In the genomic region with DNA sequence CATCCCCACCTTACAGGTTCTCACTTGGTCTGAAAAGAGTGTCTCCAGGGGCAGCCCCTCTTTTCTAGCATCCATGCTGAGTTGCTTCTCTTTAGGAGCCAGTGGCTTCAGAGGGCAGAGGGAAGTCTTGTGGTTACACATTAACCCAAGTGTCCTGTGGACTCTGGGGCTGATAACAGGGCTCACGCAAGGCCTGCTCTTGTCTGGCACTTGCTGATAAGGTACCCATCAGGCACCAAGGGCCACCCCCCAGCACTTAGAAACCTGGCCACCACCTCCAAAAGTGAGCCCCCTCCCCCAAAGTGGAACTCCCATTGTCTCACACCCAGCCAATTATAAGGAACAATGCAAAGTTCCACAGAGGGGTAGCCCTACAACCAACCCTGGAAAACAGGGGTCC, we compare ENCODE assay signal across 10 mouse cellular contexts. TPM values are rescaled to one million over a fixed set of nuclear protein-coding genes. Genes with fewer than 3 reads are reported as not detected.
DNase-seq lines count a peak whose midpoint lies in the region; ATAC-seq and TF ChIP-seq lines count a peak whose summit lies in the region.
"Had no signal": no experiment of that assay in that cellular context is flagged by ENCODE, and none has a peak within 500 bp of the region (broad histone marks: within the 10 kb centered on the region; RNA-seq: fewer than 3 reads in every experiment).

No protein-coding gene starts in this region.

- DNase-seq in hindbrain, embryonic 10.5 days (ENCODE audit: low spot score) = no peak
- no peak for DNase-seq in hindbrain, postnatal 0 days (ENCODE audit: low spot score)
- peak; percentile 49 to 70 for DNase-seq in kidney, postnatal 36 days
- DNase-seq in spleen, postnatal 36 days (ENCODE audit: low spot score in 2 of 2) = peak; percentile 52 to 73
- no peak for DNase-seq in gastrocnemius, postnatal 36 days
- no peak for DNase-seq in adrenal gland, adult 8-10 months
- DNase-seq: heart, adult 2 months had no signal

- no peak overlapping the region for H3K9ac ChIP-seq in hindbrain, postnatal 0 days (replicated peaks; ENCODE audit: low read length)
- H3K9ac ChIP-seq in midbrain, embryonic 15.5 days = no peak overlapping the region

- intact Hi-C loops in gastrocnemius, postnatal 36 days (cut with DNase I) = no loop called here

- no peak overlapping the region for H3K27ac ChIP-seq in hindbrain, embryonic 10.5 days
- H3K27ac ChIP-seq in hindbrain, postnatal 0 days = no peak overlapping the region
- H3K27ac ChIP-seq in midbrain, embryonic 15.5 days = no peak overlapping the region
- H3K27ac ChIP-seq: heart, adult 2 months had no signal

- TF ChIP-seq CTCF in hindbrain, postnatal 0 days (IDR thresholded peaks at IDR 0.05; ENCODE audit: low read depth) = no peak

- ATAC-seq in hindbrain, postnatal 0 days = no peak
- ATAC-seq in erythroid progenitor cell, adult 5-6 weeks (replicated peaks; ENCODE audit: low FRiP score, poor library complexity, severe bottlenecking) = peak; percentile 91
- no peak for ATAC-seq in midbrain, embryonic 15.5 days (replicated peaks)
- ATAC-seq: CD4-positive, CD25-positive, alpha-beta regulatory T cell, adult 4 months had no signal

- H3K4me1 ChIP-seq in hindbrain, embryonic 10.5 days (replicated peaks) = no peaks in the 10 kb centered on the region
- no peaks in the 10 kb centered on the region for H3K4me1 ChIP-seq in hindbrain, postnatal 0 days (ENCODE audit: insufficient read depth, low read length)
- H3K4me1 ChIP-seq in midbrain, embryonic 15.5 days = no peaks in the 10 kb centered on the region

- H3K27me3 ChIP-seq in hindbrain, embryonic 10.5 days (ENCODE audit: insufficient read depth, poor library complexity, severe bottlenecking) = no peaks in the 10 kb centered on the region
- no peaks in the 10 kb centered on the region for H3K27me3 ChIP-seq in hindbrain, postnatal 0 days (ENCODE audit: insufficient read depth, low read length)
- no peaks in the 10 kb centered on the region for H3K27me3 ChIP-seq in midbrain, embryonic 15.5 days (replicated peaks)

- H3K36me3 ChIP-seq in hindbrain, embryonic 10.5 days = peaks cover 72% of the 10 kb centered on the region
- peaks cover 38% of the 10 kb centered on the region for H3K36me3 ChIP-seq in hindbrain, postnatal 0 days (ENCODE audit: insufficient read depth, low read length)
- peaks cover 28% of the 10 kb centered on the region for H3K36me3 ChIP-seq in midbrain, embryonic 15.5 days (replicated peaks)

- 89% methylated on average over 1 of the region's 1 CpGs for WGBS in hindbrain, embryonic 10.5 days
- WGBS in hindbrain, postnatal 0 days = 84% methylated on average over 1 of the region's 1 CpGs
- WGBS in midbrain, embryonic 15.5 days = 96% methylated on average over 1 of the region's 1 CpGs

- H3K4me2 ChIP-seq in hindbrain, postnatal 0 days (ENCODE audit: low read depth, low read length) = no peak overlapping the region
- no peak overlapping the region for H3K4me2 ChIP-seq in midbrain, embryonic 15.5 days

- peak overlapping the region; percentile 2; the same call in 1 of the 2 replicates for H3K4me3 ChIP-seq in hindbrain, embryonic 10.5 days
- H3K4me3 ChIP-seq in hindbrain, postnatal 0 days (ENCODE audit: low read length) = no peak overlapping the region
- H3K4me3 ChIP-seq in midbrain, embryonic 15.5 days = no peak overlapping the region
- H3K4me3 ChIP-seq: heart, adult 2 months had no signal

- H3K9me3 ChIP-seq in hindbrain, embryonic 10.5 days = no peaks in the 10 kb centered on the region
- no peaks in the 10 kb centered on the region for H3K9me3 ChIP-seq in hindbrain, postnatal 0 days (ENCODE audit: low read length)
- no peaks in the 10 kb centered on the region for H3K9me3 ChIP-seq in midbrain, embryonic 15.5 days

RNA-seq across cellular contexts. Expression of gene Tmem86b, which starts 1.0 kb away (rescaled TPM):
- 2.1 and 2.2 TPM in 2 replicates for polyA plus RNA-seq in hindbrain, embryonic 10.5 days (2016; fragmentation: Nextera tagmentation; extraction: Ambion mirVana)
- 14.2 and 17.4 TPM in 2 replicates for total RNA-seq in hindbrain, postnatal 0 days (2014; rRNA removed)
- 1.1 and 1.5 TPM in 2 replicates for polyA plus RNA-seq in hindbrain, postnatal 0 days (2015; fragmentation: Nextera tagmentation; extraction: Ambion mirVana)
- 72.1 and 91.0 TPM in 2 replicates for total RNA-seq in erythroid progenitor cell, adult 5-6 weeks (2015; ENCODE audit: low replicate concordance)
- 37.6 and 45.8 TPM in 2 replicates for total RNA-seq in erythroid progenitor cell, adult 5-6 weeks (2017; ENCODE audit: low replicate concordance)
- total RNA-seq in gastrocnemius, postnatal 36 days (2021) = 1 to 10 TPM; 2.5 to 3.2 TPM
- polyA plus RNA-seq in midbrain, embryonic 15.5 days (2015; fragmentation: Nextera tagmentation; extraction: Ambion mirVana) = 3.8 and 4.2 TPM in 2 replicates
- 10 to 100 TPM in 2 of 4 experiments, 1 to 10 TPM in 2; 6.6 to 14.2 (median 9.5) TPM for total RNA-seq in adrenal gland, adult 8-10 months (2022)

RNA-seq across cellular contexts. Expression of gene Ptprh, which starts 26.4 kb away (rescaled TPM):
- not detected in 2 replicates for polyA plus RNA-seq in hindbrain, embryonic 10.5 days (2016; fragmentation: Nextera tagmentation; extraction: Ambion mirVana)
- total RNA-seq in hindbrain, postnatal 0 days (2014; rRNA removed) = 0.54 and 0.99 TPM in 2 replicates
- 0.52 and 0.74 TPM in 2 replicates for polyA plus RNA-seq in hindbrain, postnatal 0 days (2015; fragmentation: Nextera tagmentation; extraction: Ambion mirVana)
- total RNA-seq in erythroid progenitor cell, adult 5-6 weeks (2015; ENCODE audit: low replicate concordance) = not detected in 2 replicates
- not detected in 2 replicates for total RNA-seq in erythroid progenitor cell, adult 5-6 weeks (2017; ENCODE audit: low replicate concordance)
- not detected for total RNA-seq in gastrocnemius, postnatal 36 days (2021)
- 0.75 and 1.3 TPM in 2 replicates for polyA plus RNA-seq in midbrain, embryonic 15.5 days (2015; fragmentation: Nextera tagmentation; extraction: Ambion mirVana)
- not detected for total RNA-seq in adrenal gland, adult 8-10 months (2022)
- total RNA-seq: heart, adult 2 months had no signal
- polyA plus RNA-seq: CD4-positive, CD25-positive, alpha-beta regulatory T cell, adult 4 months had no signal

RNA-seq across cellular contexts. Expression of gene Ppp6r1, which starts 28.6 kb away (rescaled TPM):
- polyA plus RNA-seq in hindbrain, embryonic 10.5 days (2016; fragmentation: Nextera tagmentation; extraction: Ambion mirVana) = 9.4 and 11.5 TPM in 2 replicates
- 136 and 142 TPM in 2 replicates for total RNA-seq in hindbrain, postnatal 0 days (2014; rRNA removed)
- 9.4 and 10.3 TPM in 2 replicates for polyA plus RNA-seq in hindbrain, postnatal 0 days (2015; fragmentation: Nextera tagmentation; extraction: Ambion mirVana)
- total RNA-seq in erythroid progenitor cell, adult 5-6 weeks (2015; ENCODE audit: low replicate concordance) = 62.0 and 84.3 TPM in 2 replicates
- total RNA-seq in erythroid progenitor cell, adult 5-6 weeks (2017; ENCODE audit: low replicate concordance) = 73.6 and 85.1 TPM in 2 replicates
- 10 to 100 TPM; 40.2 to 42.4 TPM for total RNA-seq in gastrocnemius, postnatal 36 days (2021)
- 10.5 TPM in 2 replicates for polyA plus RNA-seq in midbrain, embryonic 15.5 days (2015; fragmentation: Nextera tagmentation; extraction: Ambion mirVana)
- total RNA-seq in adrenal gland, adult 8-10 months (2022) = 100 to 1,000 TPM in 1 of 4 experiments, 10 to 100 TPM in 3; 97.9 to 103 (median 98.5) TPM

RNA-seq across cellular contexts. Expression of gene Hspbp1, which starts 54.7 kb away (rescaled TPM):
- 131 and 139 TPM in 2 replicates for polyA plus RNA-seq in hindbrain, embryonic 10.5 days (2016; fragmentation: Nextera tagmentation; extraction: Ambion mirVana)
- total RNA-seq in hindbrain, postnatal 0 days (2014; rRNA removed) = 259 and 288 TPM in 2 replicates
- polyA plus RNA-seq in hindbrain, postnatal 0 days (2015; fragmentation: Nextera tagmentation; extraction: Ambion mirVana) = 172 and 174 TPM in 2 replicates
- total RNA-seq in erythroid progenitor cell, adult 5-6 weeks (2015; ENCODE audit: low replicate concordance) = 4.0 and 32.3 TPM in 2 replicates
- 2.8 and 3.2 TPM in 2 replicates for total RNA-seq in erythroid progenitor cell, adult 5-6 weeks (2017; ENCODE audit: low replicate concordance)
- total RNA-seq in gastrocnemius, postnatal 36 days (2021) = 10 to 100 TPM; 22.4 to 24.9 TPM
- 165 TPM in 2 replicates for polyA plus RNA-seq in midbrain, embryonic 15.5 days (2015; fragmentation: Nextera tagmentation; extraction: Ambion mirVana)
- 10 to 100 TPM; 43.1 to 66.5 (median 50.5) TPM for total RNA-seq in adrenal gland, adult 8-10 months (2022)

Comparison
In these comparisons a context has a peak if more than half of its experiments do, and no peak if none do; other contexts are left out.
1. DNase-seq: peak in kidney, postnatal 36 days (2 of 2) and spleen, postnatal 36 days (2 of 2); none in hindbrain, embryonic 10.5 days (single experiment), hindbrain, postnatal 0 days (single experiment), gastrocnemius, postnatal 36 days (0 of 2) and adrenal gland, adult 8-10 months (single experiment).